Mouse (Mus musculus) hindbrain, embryonic 14.5 days (tissue): Measurements from ENCODE around the gene Znhit1. TPM values are rescaled to one million over a fixed set of nuclear protein-coding genes. Genes with fewer than 3 reads are reported as not detected.
A peak's percentile ranks its signal among the peaks of the same experiment; 100 is the strongest.

Experiments used
- ATAC-seq: fragments of 200-750 bp; cut with Nextera tagmentation; 2 replicates; pipeline ENCODE4 v1.8.0; 2017; ENCODE audit warnings: moderate number of reproducible peaks, mild to moderate bottlenecking, moderate TSS enrichment, moderate library complexity; ENCODE audit not compliant: low FRiP score
- DNase-seq: peaks from one replicate; pipeline ENCODE4 v3.0.0-alpha.2; 2015; ENCODE audit warnings: low spot score
- H3K27ac ChIP-seq: fragments of 300-500 bp; sonication (generic); 2 replicates; pipeline ENCODE4 v1.5.1; 2014; ENCODE audit warnings: mild to moderate bottlenecking, moderate library complexity
- H3K27me3 ChIP-seq: fragments of 300-500 bp; sonication (generic); 2 replicates; pipeline ENCODE4 v1.6.1; 2014; ENCODE audit warnings: mild to moderate bottlenecking, low read length, mixed read lengths; ENCODE audit not compliant: control insufficient read depth, insufficient read depth
- H3K36me3 ChIP-seq: fragments of 300-500 bp; sonication (generic); replicated peaks from 2 replicates; pipeline ENCODE4 v1.6.1; 2014; ENCODE audit not compliant: control insufficient read depth, insufficient read depth
- H3K4me1 ChIP-seq: fragments of 300-500 bp; sonication (generic); replicated peaks from 2 replicates; pipeline ENCODE4 v1.6.1; 2014; ENCODE audit warnings: antibody characterized with exemption, low read length, mixed read lengths; ENCODE audit not compliant: control insufficient read depth, insufficient read depth
- H3K4me2 ChIP-seq: fragments of 300-500 bp; sonication (generic); replicated peaks from 2 replicates; pipeline ENCODE4 v1.6.1; 2014; ENCODE audit warnings: mild to moderate bottlenecking, moderate library complexity
- H3K4me3 ChIP-seq: fragments of 300-500 bp; sonication (generic); replicated peaks from 2 replicates; pipeline ENCODE4 v1.5.1; 2014; ENCODE audit warnings: mild to moderate bottlenecking, low read length
- H3K9ac ChIP-seq: fragments of 300-500 bp; sonication (generic); 2 replicates; pipeline ENCODE4 v1.6.1; 2014
- H3K9me3 ChIP-seq: fragments of 300-500 bp; sonication (generic); 2 replicates; pipeline ENCODE4 v1.6.1; 2016; ENCODE audit warnings: low read length; ENCODE audit not compliant: control insufficient read depth
- WGBS: fragments of 180-500 bp; shearing (Covaris S2); extraction: QIAGEN DNeasy Blood & Tissue Kit; methylation state at CpG from one replicate; pipeline ENCODE4 v1.1.7; 2014; 5-methylcytosine and 5-hydroxymethylcytosine counted together
- polyA plus RNA-seq: library from polyadenylated mRNA; unstranded; fragments of >200 nt; fragmentation: Nextera tagmentation; extraction: Ambion mirVana; gene quantifications from 2 replicates; pipeline ENCODE4 v1.2.1, GENCODE M21; 2014

Znhit1 gene
- polyA plus RNA-seq, 1 experiment from 2014 or later = 121 TPM

- H3K9me3 ChIP-seq = no peaks in the 10 kb centered on the region
- no peak overlapping the region for H3K4me2 ChIP-seq
- ATAC-seq (no peak), DNase-seq (no peak)
- peaks cover 24% of the 10 kb centered on the region for H3K36me3 ChIP-seq
- no peak overlapping the region for H3K9ac ChIP-seq
- WGBS = 82% methylated on average over 4 of the region's 5 CpGs
- H3K4me3 ChIP-seq = no peak overlapping the region
- H3K4me1 ChIP-seq = no peaks in the 10 kb centered on the region
- H3K27ac ChIP-seq = no peak overlapping the region
- H3K27me3 ChIP-seq = no peaks in the 10 kb centered on the region
These were observed 11.6 kb upstream of the Znhit1 start for GRCm38 (mm10) chr5:136999449-136999848.

GRCm38 (mm10) chr5:136989801-136990200 lies 2.0 kb upstream of the Znhit1 start:
- ATAC-seq = no peak
- peaks cover 14% of the 10 kb centered on the region for H3K4me1 ChIP-seq
- no peaks in the 10 kb centered on the region for H3K9me3 ChIP-seq
- WGBS = 95% methylated on average over 6 of the region's 6 CpGs
- no peak overlapping the region for H3K4me2 ChIP-seq
- no peaks in the 10 kb centered on the region for H3K27me3 ChIP-seq
- no peak overlapping the region for H3K4me3 ChIP-seq
- no peak overlapping the region for H3K9ac ChIP-seq
- no peak overlapping the region for H3K27ac ChIP-seq
- H3K36me3 ChIP-seq = peaks cover 62% of the 10 kb centered on the region
- no peak for DNase-seq

DNA sequence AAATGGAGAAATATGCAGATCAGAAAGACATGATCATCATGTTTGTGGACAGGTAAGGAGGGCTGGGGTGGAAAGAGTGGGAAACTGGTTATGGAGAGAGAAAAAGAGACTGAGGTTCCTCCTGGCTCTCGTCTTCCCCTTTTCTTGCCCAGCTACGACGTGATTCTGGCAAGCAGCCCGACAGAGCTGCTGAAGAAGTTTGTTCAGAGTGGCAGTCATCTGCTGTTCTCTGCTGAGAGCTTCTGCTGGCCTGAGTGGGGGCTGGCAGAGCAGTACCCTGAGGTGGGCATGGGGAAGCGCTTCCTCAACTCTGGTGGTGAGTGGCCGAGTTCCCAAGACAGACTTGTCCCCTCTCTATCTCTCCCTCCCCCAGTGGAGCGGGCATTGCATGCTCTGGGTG lies 599 bp upstream of the Znhit1 start:
- peak overlapping the region; percentile 79 for H3K4me2 ChIP-seq
- 72% methylated on average over 7 of the region's 7 CpGs for WGBS
- DNase-seq = peak; percentile 31

GRCm38 (mm10) chr5:136987138-136987933 lies 485 bp downstream of the Znhit1 start:
- peak overlapping the region; percentile 98 for H3K9ac ChIP-seq
- peak overlapping the region; percentile 95 for H3K27ac ChIP-seq
- H3K9me3 ChIP-seq = no peaks in the 10 kb centered on the region
- DNase-seq = peak; percentile 63
- under 1% methylated on average over 63 of the region's 67 CpGs for WGBS
- no peaks in the 10 kb centered on the region for H3K27me3 ChIP-seq
- peaks cover 42% of the 10 kb centered on the region for H3K36me3 ChIP-seq
- H3K4me3 ChIP-seq = peak overlapping the region; percentile 88
- H3K4me1 ChIP-seq = peaks cover 14% of the 10 kb centered on the region
- peak; percentile 49 for ATAC-seq
- H3K4me2 ChIP-seq = peak overlapping the region; percentile 79

More for the DNA sequence above, 599 bp upstream of the Znhit1 start:
- Histone ChIP-seq H3K27me3 (no peaks in the 10 kb centered on the region), H3K4me3 (peak overlapping the region; percentile 88), H3K36me3 (peaks cover 53% of the 10 kb centered on the region), H3K4me1 (peaks cover 14% of the 10 kb centered on the region), H3K27ac (no peak overlapping the region), H3K9ac (peak overlapping the region; percentile 98), H3K9me3 (no peaks in the 10 kb centered on the region)
- no peak for ATAC-seq

- peak within 1 kb of the TSS; percentile 98 for H3K9ac ChIP-seq
- no peaks in the 10 kb centered on the region for H3K9me3 ChIP-seq
- peak within 1 kb of the TSS; percentile 79 for H3K4me2 ChIP-seq
- H3K27me3 ChIP-seq = no peaks in the 10 kb centered on the region
- H3K4me1 ChIP-seq = peaks cover 14% of the 10 kb centered on the region
- peaks cover 41% of the 10 kb centered on the region for H3K36me3 ChIP-seq
- ATAC-seq (peak; percentile 92), DNase-seq (peak; percentile 99)
- H3K4me3 ChIP-seq = peak within 1 kb of the TSS; percentile 88
- under 1% methylated on average over 26 of the region's 26 CpGs for WGBS
- H3K27ac ChIP-seq = peak within 1 kb of the TSS; percentile 95
These were observed 1.1 kb downstream of the Znhit1 start, which contains the start of gene Plod3 for GRCm38 (mm10) chr5:136986695-136987137. Plod3 (plus strand) TSS chr5:136987019.

DNA sequence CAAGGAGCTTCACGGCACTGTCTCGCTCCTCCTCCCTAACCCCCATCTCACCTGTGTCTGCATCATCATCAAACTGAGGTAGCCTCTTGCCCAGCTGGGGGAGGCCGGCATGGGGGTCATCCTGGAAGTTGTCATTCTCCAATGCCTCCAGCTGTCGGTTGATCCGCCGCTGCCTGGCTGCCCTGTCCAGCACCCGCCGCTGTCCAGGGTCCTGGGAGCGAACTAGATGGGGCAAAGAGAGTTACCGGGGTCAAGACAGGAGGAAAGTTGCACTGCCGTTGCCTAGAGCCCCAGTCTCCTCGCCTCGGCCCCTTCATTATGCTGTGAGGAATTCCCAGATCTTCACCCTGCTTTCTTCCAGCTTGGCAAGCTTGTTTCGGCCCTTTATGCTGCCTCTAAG lies 3.0 kb downstream of the Znhit1 start:
- Histone ChIP-seq H3K4me1 (peaks cover 14% of the 10 kb centered on the region), H3K9me3 (no peaks in the 10 kb centered on the region), H3K27ac (no peak overlapping the region), H3K4me3 (no peak overlapping the region), H3K4me2 (no peak overlapping the region), H3K27me3 (no peaks in the 10 kb centered on the region), H3K36me3 (peaks cover 30% of the 10 kb centered on the region), H3K9ac (no peak overlapping the region)
- ATAC-seq (no peak), DNase-seq (no peak)
- WGBS = 59% methylated on average over 14 of the region's 14 CpGs

DNA sequence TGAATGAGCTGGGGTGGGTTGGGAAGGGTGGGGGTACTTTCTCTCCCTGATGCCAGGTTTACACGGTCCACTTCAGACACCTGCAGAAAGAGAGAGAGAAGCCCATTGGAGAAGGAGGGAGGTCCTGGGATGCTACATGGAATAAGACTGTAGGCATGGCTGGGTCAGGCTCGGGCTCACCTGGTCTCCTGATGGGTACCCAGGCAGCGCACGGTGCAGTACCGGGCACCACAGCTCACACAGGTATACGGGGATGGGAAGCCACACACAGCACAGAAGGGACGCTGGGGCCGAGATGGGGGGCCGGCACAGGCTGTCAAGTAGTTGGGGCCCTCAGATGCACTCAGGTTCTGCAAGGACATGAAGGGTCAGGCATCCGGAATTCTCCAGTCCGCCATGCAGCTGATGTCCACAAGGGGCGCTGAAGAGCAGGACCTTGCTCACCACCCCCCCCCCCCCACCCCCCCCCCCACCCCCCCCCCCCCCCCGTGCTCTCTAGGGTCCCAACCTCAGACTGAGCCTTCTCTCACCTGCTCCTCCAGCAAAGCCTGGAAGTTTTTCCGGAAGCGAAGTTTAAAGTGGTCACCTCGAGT lies 5.4 kb downstream of the Znhit1 start:
- ATAC-seq = no peak
- Histone ChIP-seq H3K27ac (no peak overlapping the region), H3K4me3 (no peak overlapping the region), H3K4me1 (peaks cover 6% of the 10 kb centered on the region), H3K4me2 (no peak overlapping the region), H3K36me3 (peaks cover 17% of the 10 kb centered on the region), H3K9me3 (no peaks in the 10 kb centered on the region), H3K27me3 (no peaks in the 10 kb centered on the region), H3K9ac (no peak overlapping the region)
- WGBS = 49% methylated on average over 14 of the region's 16 CpGs
- DNase-seq = peak; percentile 57

DNA sequence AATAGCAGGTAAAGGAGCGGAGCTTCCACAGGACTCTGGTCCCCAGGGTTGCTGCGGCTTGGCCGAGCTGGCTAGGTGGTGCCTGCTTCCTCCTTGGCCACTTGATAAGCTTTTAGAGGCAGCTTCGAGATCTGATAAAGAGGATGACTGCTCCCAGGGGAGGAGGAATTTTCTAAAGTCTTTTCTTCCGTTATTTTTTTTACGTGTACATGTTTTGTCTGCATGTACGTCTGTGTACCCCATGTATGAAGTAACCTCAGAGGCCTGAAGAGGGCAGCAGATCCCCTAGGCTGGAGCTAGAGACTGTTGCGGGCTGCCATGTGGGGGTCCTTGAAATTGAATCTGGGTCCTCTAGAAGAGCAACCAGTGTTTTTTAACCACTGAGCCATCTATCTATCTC lies 6.8 kb downstream of the Znhit1 start:
- no peak overlapping the region for H3K27ac ChIP-seq
- DNase-seq = no peak
- no peaks in the 10 kb centered on the region for H3K27me3 ChIP-seq
- H3K36me3 ChIP-seq = peaks cover 17% of the 10 kb centered on the region
- no peak overlapping the region for H3K4me2 ChIP-seq
- 87% methylated on average over 8 of the region's 8 CpGs for WGBS
- H3K4me1 ChIP-seq = peaks cover 2% of the 10 kb centered on the region; the same call in 1 of the 2 replicates
- no peak for ATAC-seq
- H3K9ac ChIP-seq = no peak overlapping the region
- no peaks in the 10 kb centered on the region for H3K9me3 ChIP-seq
- H3K4me3 ChIP-seq = no peak overlapping the region

- Histone ChIP-seq H3K9ac (no peak overlapping the region), H3K4me2 (no peak overlapping the region), H3K4me3 (no peak overlapping the region), H3K27me3 (no peaks in the 10 kb centered on the region), H3K36me3 (peaks cover 17% of the 10 kb centered on the region), H3K9me3 (no peaks in the 10 kb centered on the region), H3K27ac (no peak overlapping the region), H3K4me1 (no peaks in the 10 kb centered on the region)
- 92% methylated on average over 2 of the region's 2 CpGs for WGBS
- no peak for DNase-seq
- ATAC-seq = no peak
These were observed 8.1 kb downstream of the Znhit1 start for GRCm38 (mm10) chr5:136979762-136980161.
